Mouse (Mus musculus) forebrain, embryonic 14.5 days (tissue): ENCODE results near the gene Nap1l1. TPM values are rescaled to one million over a fixed set of nuclear protein-coding genes. Genes with fewer than 3 reads are reported as not detected.

Experiments
- ATAC-seq: fragments of 200-750 bp; cut with Nextera tagmentation; 2 replicates; pipeline ENCODE4 v1.8.0; 2017; ENCODE audit warnings: mild to moderate bottlenecking, moderate library complexity
- DNase-seq: peaks from one replicate; pipeline ENCODE4 v3.0.0-alpha.2; 2015; ENCODE audit warnings: low spot score
- H3K27ac ChIP-seq: fragments of 300-500 bp; sonication (generic); 2 replicates; pipeline ENCODE4 v1.5.1; 2014; ENCODE audit warnings: low read depth, mild to moderate bottlenecking, control low read depth, low read length, moderate library complexity
- H3K27me3 ChIP-seq: fragments of 300-500 bp; sonication (generic); replicated peaks from 2 replicates; pipeline ENCODE4 v1.6.1; 2014; ENCODE audit warnings: low read length, control low read depth, mixed read lengths; ENCODE audit not compliant: control insufficient read depth, insufficient read depth
- H3K36me3 ChIP-seq: fragments of 300-500 bp; sonication (generic); 2 replicates; pipeline ENCODE4 v1.6.1; 2014; ENCODE audit warnings: low read length, control low read depth; ENCODE audit not compliant: control insufficient read depth, insufficient read depth
- H3K4me1 ChIP-seq: fragments of 300-500 bp; sonication (generic); 2 replicates; pipeline ENCODE4 v1.6.1; 2014; ENCODE audit warnings: antibody characterized with exemption, low read length, control low read depth; ENCODE audit not compliant: control insufficient read depth, insufficient read depth
- H3K4me2 ChIP-seq: fragments of 300-500 bp; sonication (generic); 2 replicates; pipeline ENCODE4 v1.6.1; 2014; ENCODE audit warnings: mild to moderate bottlenecking, control low read depth, low read length
- H3K4me3 ChIP-seq: fragments of 300-500 bp; sonication (generic); 2 replicates; pipeline ENCODE4 v1.5.1; 2014; ENCODE audit warnings: low read depth, low read length, control low read depth
- H3K9ac ChIP-seq: fragments of 300-500 bp; sonication (generic); 2 replicates; pipeline ENCODE4 v1.6.1; 2014; ENCODE audit warnings: mild to moderate bottlenecking, low read length, control low read depth, moderate library complexity
- H3K9me3 ChIP-seq: fragments of 300-500 bp; sonication (generic); replicated peaks from 2 replicates; pipeline ENCODE4 v1.6.1; 2016; ENCODE audit warnings: low read length, control low read depth, mixed read lengths; ENCODE audit not compliant: control insufficient read depth
- WGBS: fragments of 180-500 bp; shearing (Covaris S2); extraction: QIAGEN DNeasy Blood & Tissue Kit; methylation state at CpG from one replicate; pipeline ENCODE4 v1.1.7; 2014; 5-methylcytosine and 5-hydroxymethylcytosine counted together
- polyA plus RNA-seq: library from polyadenylated mRNA; unstranded; fragments of >200 nt; fragmentation: Nextera tagmentation; extraction: Ambion mirVana; gene quantifications from 2 replicates; pipeline ENCODE4 v1.2.1, GENCODE M21; 2014

The Nap1l1 gene
- polyA plus RNA-seq, 1 experiment from 2014 or later: 238 TPM

DNA sequence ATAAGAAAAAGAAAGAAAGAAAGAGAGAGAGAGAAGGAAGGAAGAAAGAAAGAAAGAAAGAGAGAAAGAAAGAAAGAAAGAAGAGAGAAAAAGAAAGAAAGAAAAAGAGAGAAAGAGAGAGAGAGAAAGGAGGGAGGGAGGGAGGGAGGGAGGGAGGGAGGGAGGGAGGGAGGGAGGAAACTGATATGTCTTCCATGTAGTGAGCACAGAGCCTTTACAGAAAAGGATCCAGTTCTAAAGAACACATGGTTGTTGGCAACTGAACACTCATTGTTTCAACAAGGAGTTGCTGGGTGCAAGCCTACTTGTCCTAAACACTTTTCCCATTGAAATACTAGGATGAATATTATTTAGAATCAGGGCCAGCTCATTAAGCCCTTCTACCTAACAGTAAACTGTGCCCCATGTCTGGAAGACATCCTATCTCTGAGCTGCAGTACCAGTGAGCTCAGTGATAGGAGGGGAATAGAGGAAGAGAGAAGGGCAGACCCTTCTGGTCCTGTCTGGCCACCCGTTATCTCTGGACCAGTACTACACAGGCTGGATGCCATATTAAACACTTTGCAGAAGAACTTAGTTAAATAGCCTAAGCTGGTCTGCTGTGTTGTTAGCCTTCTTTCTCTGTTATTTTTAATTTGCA lies 21.2 kb upstream of the Nap1l1 start:
- Histone ChIP-seq H3K36me3 (no peaks in the 10 kb centered on the region), H3K27me3 (no peaks in the 10 kb centered on the region), H3K4me2 (no peak overlapping the region), H3K4me1 (no peaks in the 10 kb centered on the region), H3K9me3 (no peaks in the 10 kb centered on the region), H3K9ac (no peak overlapping the region), H3K4me3 (no peak overlapping the region), H3K27ac (no peak overlapping the region)
- DNase-seq (no peak), ATAC-seq (no peak)
- WGBS: 100% methylated on average over 1 of the region's 1 CpGs

DNA sequence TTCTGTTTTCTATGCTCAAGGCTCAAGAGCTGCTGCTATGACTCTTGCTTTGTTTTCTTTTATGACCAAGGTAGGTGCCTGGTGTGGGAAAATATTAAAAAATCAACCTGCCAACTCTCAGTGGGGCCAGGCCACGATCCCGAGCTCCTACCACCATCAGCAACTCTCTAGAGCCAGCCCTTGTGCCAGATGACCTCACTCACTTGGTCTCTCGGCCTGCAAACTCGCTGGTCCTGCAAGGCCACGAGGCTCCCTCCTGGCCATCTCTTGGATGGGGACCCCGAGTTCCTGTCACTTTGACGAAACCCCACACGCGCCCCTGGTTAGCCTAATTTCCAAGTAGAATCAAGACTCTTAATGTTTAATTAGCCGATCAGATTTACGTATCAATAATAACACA lies 20.6 kb upstream of the Nap1l1 start:
- no peaks in the 10 kb centered on the region for H3K9me3 ChIP-seq
- DNase-seq: no peak
- no peak overlapping the region for H3K4me3 ChIP-seq
- no peak overlapping the region for H3K27ac ChIP-seq
- no peaks in the 10 kb centered on the region for H3K27me3 ChIP-seq
- no peak for ATAC-seq
- H3K4me1 ChIP-seq: no peaks in the 10 kb centered on the region
- 86% methylated on average over 11 of the region's 11 CpGs for WGBS
- H3K9ac ChIP-seq: no peak overlapping the region
- H3K4me2 ChIP-seq: no peak overlapping the region
- no peaks in the 10 kb centered on the region for H3K36me3 ChIP-seq

DNA sequence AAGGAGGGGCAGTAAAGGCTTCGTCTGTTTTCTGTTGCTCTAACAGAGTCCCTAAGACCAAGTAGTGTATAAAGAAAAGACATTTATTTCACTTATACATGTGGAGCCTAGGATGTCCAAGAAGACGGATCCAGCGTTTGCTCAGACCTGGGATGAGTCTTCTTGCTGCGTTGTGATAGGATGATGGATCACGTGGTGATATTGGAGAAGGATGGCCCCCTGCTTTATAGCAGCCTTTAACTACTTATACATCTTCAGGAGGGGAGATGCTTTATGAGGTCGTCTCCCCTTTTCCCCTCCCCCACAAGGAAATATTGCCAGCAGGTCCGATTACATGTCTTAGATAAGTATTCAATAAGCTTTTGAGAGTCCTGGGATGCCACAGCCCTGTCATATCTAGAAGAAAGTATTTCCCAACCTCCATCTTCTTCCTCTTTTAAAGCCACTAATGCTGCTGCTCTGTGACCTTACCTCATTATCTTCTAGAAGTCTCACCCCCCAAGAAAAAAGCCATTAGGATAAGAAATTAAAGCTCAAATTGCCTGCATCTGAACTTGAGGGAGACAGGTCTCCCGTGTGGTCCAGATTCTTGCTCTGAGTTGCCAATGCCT lies 18.2 kb upstream of the Nap1l1 start:
- Histone ChIP-seq H3K27ac (no peak overlapping the region), H3K27me3 (no peaks in the 10 kb centered on the region)
- DNase-seq: no peak

DNA sequence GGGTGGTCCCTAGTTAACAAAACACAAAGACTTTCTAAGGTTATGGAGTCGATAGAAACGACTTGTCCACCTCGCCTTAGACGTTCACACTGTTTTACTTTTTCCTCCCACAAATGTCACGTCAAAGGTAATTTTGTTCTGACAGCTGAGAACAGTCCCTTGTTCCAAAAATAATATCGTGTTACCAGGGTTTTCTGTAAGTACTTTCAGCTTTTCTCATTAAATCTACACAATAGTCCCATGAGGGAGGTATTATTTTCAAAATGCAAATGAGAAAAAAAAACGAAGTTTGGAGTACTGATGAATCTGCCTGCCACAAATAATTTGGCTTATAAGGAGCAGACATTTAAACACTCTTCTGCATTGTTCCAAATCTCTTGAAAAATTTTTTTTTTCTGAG lies 14.9 kb upstream of the Nap1l1 start:
- H3K27ac ChIP-seq: no peak overlapping the region
- H3K4me1 ChIP-seq: no peaks in the 10 kb centered on the region
- no peaks in the 10 kb centered on the region for H3K9me3 ChIP-seq
- no peaks in the 10 kb centered on the region for H3K36me3 ChIP-seq
- H3K27me3 ChIP-seq: no peaks in the 10 kb centered on the region
- no peak overlapping the region for H3K9ac ChIP-seq
- DNase-seq (no peak), ATAC-seq (no peak)
- no peak overlapping the region for H3K4me3 ChIP-seq
- WGBS: 35% methylated on average over 7 of the region's 7 CpGs
- H3K4me2 ChIP-seq: no peak overlapping the region

More for the DNA sequence above, 18.2 kb upstream of the Nap1l1 start:
- H3K9me3 ChIP-seq: no peaks in the 10 kb centered on the region
- H3K4me2 ChIP-seq: no peak overlapping the region
- no peak overlapping the region for H3K4me3 ChIP-seq
- no peak for ATAC-seq
- H3K9ac ChIP-seq: no peak overlapping the region
- WGBS: 84% methylated on average over 8 of the region's 8 CpGs
- H3K4me1 ChIP-seq: no peaks in the 10 kb centered on the region
- no peaks in the 10 kb centered on the region for H3K36me3 ChIP-seq

DNA sequence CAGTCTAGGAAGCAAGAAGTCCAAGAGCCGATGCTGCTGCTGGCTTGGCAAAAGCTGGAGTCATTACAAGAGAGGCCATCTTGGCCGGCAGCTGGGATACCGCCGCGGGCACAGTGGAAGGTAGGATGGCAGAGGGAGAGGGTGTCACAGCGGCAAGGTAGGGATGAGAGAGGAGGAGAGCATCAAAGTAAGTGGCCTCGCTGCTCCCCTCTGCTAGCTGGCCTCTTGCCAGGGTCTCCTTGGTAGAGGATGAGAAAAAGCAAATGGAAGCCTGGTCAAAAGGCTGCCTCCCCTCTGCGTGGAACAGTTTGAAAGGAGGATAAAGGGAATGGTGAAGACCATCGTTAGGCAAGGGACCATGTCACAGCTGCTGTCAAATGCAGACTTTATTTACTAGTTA lies 14.0 kb upstream of the Nap1l1 start:
- Histone ChIP-seq H3K27me3 (no peaks in the 10 kb centered on the region), H3K36me3 (no peaks in the 10 kb centered on the region), H3K27ac (0 out of 2 replicates have a peak overlapping the region, but pooled peaks have one; percentile 11), H3K4me2 (no peak overlapping the region), H3K4me1 (no peaks in the 10 kb centered on the region), H3K9me3 (no peaks in the 10 kb centered on the region), H3K9ac (no peak overlapping the region), H3K4me3 (no peak overlapping the region)
- ATAC-seq (0 out of 2 replicates have a peak, but pooled peaks have one; percentile 48), DNase-seq (peak; percentile 37)
- WGBS: 49% methylated on average over 9 of the region's 9 CpGs

DNA sequence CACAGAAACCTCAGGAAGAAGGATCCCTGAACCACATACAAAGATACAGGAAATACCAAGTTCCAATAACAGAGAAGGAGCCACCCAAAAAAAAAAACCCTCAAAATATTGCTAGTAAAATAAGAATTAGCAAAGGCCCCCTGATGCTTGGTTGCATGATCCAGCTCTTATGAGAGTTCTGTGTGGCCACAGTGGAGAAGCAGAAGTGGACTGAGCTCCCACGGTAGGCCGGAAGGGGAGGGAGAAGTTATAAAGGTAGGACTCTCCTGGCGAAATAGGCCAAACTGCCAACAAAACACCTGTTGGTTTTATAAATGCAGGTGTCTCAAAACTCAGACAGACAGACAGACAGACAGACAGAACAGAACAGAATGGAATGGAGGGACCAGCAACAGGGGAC lies 13.1 kb upstream of the Nap1l1 start:
- ATAC-seq (no peak), DNase-seq (no peak)
- Histone ChIP-seq H3K27me3 (no peaks in the 10 kb centered on the region), H3K9ac (no peak overlapping the region), H3K4me2 (no peak overlapping the region), H3K27ac (no peak overlapping the region), H3K36me3 (no peaks in the 10 kb centered on the region), H3K9me3 (no peaks in the 10 kb centered on the region), H3K4me1 (no peaks in the 10 kb centered on the region), H3K4me3 (no peak overlapping the region)
- 86% methylated on average over 3 of the region's 3 CpGs for WGBS

DNA sequence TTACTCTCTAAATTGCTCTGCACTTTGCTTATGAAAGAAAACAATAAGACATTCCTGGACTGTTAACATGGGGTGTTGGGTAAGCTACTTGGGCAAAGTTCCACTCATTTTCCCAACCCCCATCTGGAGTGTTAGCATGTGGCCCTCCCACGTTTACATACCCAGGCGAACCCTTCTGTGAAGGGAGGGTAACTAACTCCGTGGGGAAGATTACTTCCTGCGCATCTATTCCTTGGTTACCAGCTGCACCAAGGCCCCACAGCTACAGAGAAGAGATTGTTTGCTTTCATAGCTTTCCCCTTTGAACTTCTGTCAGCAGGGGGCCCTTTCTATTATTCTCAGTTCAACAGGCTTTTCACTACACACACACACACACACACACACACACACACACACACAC lies 12.6 kb upstream of the Nap1l1 start:
- H3K4me3 ChIP-seq: no peak overlapping the region
- DNase-seq: peak; percentile 16
- no peaks in the 10 kb centered on the region for H3K4me1 ChIP-seq
- no peak overlapping the region for H3K27ac ChIP-seq
- ATAC-seq: peak; percentile 46; the same call in 1 of the 2 replicates
- no peaks in the 10 kb centered on the region for H3K27me3 ChIP-seq
- no peak overlapping the region for H3K4me2 ChIP-seq
- no peaks in the 10 kb centered on the region for H3K9me3 ChIP-seq
- WGBS: 5% methylated on average over 4 of the region's 4 CpGs
- H3K36me3 ChIP-seq: no peaks in the 10 kb centered on the region
- no peak overlapping the region for H3K9ac ChIP-seq

DNA sequence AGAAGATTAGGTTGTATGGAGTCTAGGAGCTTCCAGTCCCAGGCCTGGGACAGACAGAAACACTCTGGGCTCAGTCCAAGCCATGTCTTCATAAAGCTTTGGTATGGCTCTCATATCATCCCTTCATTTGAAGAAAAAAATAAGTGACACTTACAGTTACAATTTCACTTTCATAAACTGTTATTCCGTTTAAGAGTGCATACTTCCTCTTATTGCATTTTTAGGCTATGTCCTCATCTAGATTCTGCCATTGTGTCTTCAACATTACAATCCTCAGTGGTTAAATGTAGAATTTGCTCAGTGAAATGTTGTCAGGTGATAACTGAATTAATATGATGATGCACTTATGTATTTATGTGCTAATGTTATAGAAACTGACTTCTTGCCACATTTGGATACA lies 8.2 kb upstream of the Nap1l1 start:
- no peaks in the 10 kb centered on the region for H3K36me3 ChIP-seq
- H3K4me3 ChIP-seq: no peak overlapping the region
- H3K27ac ChIP-seq: no peak overlapping the region
- ATAC-seq (no peak), DNase-seq (no peak)
- 89% methylated on average over 1 of the region's 1 CpGs for WGBS
- no peak overlapping the region for H3K9ac ChIP-seq
- no peaks in the 10 kb centered on the region for H3K9me3 ChIP-seq
- no peak overlapping the region for H3K4me2 ChIP-seq
- H3K27me3 ChIP-seq: no peaks in the 10 kb centered on the region
- H3K4me1 ChIP-seq: no peaks in the 10 kb centered on the region

DNA sequence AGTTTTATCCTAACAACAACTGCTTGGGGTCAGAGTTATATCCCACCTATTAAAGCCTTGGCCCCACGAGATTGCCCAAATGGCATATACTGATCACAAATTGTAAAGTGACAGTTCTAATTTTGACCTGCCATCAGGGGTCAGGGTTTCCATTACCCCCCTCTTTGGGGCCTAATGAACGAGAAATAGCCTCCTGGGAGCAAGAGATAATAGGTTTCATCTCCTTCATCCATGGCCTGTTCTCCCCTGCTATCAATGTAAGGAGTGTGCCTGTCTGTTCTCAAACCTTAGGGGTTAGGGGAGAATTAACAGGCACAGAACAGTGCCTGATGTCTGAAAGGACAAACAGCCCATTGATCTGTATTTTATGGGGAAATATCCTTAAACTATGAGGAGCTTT lies 7.6 kb upstream of the Nap1l1 start:
- H3K4me3 ChIP-seq: no peak overlapping the region
- no peaks in the 10 kb centered on the region for H3K27me3 ChIP-seq
- 56% methylated on average over 2 of the region's 2 CpGs for whole genome bisulfite sequencing
- H3K9me3 ChIP-seq: no peaks in the 10 kb centered on the region
- DNase-seq (no peak), ATAC-seq (no peak)
- H3K9ac ChIP-seq: no peak overlapping the region
- H3K4me2 ChIP-seq: no peak overlapping the region
- no peaks in the 10 kb centered on the region for H3K4me1 ChIP-seq
- no peaks in the 10 kb centered on the region for H3K36me3 ChIP-seq
- H3K27ac ChIP-seq: no peak overlapping the region
